Mouse (Mus musculus): Measurements from ENCODE around the gene Hcfc1.

Hcfc1 gene

DNA sequence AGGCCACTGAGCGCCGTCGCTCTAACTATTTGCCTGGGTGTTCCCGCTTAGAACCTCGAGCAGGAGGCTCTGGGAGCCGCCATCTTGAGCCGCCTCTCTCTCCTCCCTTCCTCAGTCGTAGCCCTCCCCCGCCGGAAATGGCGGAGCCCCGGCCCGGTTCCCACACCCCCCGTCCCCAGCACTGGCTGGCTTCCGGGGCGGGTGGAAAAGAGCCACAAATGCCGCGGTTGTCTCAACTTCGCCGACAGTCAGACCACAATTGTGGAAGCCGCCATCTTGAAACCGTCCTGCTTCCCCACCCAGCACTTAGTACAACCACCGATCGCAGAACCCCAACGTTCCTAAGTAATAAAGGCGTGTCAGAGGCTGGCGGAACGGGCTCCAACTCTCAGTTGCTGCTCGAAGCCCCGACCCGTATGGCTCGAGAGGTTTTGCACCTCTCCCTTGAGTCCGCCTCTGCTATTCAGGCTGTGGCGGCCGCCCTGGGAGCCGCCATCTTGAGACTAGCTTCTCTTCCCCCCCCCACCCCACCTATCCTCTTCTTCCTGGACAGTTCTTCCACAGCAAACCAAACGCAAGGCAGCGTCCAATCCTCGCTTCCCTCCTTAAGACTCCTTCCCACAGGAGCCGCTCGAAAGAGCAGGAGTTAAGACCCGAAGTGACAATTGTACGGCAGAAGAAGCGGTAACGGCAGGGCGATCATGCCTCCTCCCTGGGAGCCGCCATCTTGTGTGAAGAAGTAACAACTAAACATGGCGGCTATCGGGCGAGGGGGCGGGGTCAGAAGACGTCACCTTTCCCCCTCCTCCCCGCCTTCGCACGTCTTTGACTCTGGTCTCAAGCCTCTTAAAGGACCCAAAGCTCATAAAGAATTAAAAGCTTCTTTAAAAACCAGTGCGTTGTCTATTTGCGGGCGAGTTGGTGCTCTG is at the start of gene Hcfc1:
Gene Hcfc1 (minus strand): TSS at position 110 of the 929 bp plus-strand sequence.
- peak; percentile 52 for DNase-seq (ENCODE audit: extremely low spot score, low read depth, low spot score)

DNA sequence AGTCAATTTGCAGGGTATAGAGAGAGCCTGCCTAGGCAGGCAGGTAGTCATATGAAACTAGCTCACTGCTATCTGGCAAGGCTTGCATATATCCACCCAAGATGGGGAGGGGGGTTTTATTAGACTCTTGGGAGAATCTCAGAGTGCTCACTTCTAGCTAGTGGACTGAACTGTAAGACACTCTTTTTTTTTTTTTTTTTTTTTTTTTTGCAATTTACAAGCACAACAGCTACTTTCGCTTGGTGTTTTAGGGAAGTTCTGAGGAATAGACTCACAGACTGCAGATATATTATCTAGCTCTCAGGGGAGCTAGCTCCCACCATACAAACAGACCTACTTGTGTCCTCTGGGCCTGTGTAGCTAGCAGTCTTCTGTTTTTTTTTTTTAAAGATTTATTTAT is 48.4 kb upstream of the Hcfc1 start:
- no peak for DNase-seq (ENCODE audit: extremely low spot score, low read depth, low spot score)

DNA sequence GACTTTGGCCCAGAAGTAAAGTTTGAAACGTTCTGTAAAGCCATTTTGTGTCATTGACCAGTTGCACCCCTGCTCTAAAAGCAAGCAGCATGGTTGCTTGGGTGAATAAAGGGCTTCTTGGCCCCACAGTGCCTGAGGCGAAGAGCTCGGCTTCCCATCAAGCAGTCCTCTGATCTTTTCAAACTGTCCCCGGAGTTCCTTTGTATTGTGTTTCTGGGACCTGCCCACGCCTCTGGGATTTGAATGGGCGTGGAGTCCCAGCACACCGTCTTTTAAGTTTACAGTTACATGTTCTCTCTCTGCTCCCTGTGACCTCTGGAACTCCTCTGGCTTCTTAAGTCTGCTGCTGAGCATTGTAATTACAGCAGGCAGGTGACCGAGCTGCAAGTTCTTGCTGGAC is 41.9 kb upstream of the Hcfc1 start:
- DNase-seq (ENCODE audit: extremely low spot score, low read depth, low spot score), result no peak

- DNase-seq (ENCODE audit: extremely low spot score, low read depth, low spot score), result no peak
These were observed 40.2 kb upstream of the Hcfc1 start for GRCm38 (mm10) chrX:74006401-74006800.

DNA sequence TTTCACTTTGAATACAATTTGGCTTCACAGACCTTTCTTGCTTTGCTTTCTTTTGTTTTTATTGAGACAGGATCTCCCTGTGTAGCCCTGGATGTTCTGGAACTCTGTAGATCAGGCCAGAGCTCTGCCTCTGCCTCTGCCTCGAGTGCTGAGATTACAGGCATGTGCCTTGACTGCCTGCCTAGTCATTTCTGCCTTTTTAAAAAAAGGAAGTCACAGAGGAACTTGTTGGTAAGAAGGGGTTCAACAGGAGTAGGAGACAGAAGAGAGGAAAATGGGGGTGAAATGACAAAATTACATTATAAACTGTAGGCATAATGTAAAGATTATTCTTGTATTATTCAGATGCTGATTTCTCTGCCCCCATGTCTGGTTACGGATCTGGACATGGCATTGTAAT is 37.5 kb upstream of the Hcfc1 start:
- DNase-seq (ENCODE audit: extremely low spot score, low read depth, low spot score), result no peak

GRCm38 (mm10) chrX:74001024-74001423 is 34.9 kb upstream of the Hcfc1 start:
- no peak for DNase-seq (ENCODE audit: extremely low spot score, low read depth, low spot score)

DNA sequence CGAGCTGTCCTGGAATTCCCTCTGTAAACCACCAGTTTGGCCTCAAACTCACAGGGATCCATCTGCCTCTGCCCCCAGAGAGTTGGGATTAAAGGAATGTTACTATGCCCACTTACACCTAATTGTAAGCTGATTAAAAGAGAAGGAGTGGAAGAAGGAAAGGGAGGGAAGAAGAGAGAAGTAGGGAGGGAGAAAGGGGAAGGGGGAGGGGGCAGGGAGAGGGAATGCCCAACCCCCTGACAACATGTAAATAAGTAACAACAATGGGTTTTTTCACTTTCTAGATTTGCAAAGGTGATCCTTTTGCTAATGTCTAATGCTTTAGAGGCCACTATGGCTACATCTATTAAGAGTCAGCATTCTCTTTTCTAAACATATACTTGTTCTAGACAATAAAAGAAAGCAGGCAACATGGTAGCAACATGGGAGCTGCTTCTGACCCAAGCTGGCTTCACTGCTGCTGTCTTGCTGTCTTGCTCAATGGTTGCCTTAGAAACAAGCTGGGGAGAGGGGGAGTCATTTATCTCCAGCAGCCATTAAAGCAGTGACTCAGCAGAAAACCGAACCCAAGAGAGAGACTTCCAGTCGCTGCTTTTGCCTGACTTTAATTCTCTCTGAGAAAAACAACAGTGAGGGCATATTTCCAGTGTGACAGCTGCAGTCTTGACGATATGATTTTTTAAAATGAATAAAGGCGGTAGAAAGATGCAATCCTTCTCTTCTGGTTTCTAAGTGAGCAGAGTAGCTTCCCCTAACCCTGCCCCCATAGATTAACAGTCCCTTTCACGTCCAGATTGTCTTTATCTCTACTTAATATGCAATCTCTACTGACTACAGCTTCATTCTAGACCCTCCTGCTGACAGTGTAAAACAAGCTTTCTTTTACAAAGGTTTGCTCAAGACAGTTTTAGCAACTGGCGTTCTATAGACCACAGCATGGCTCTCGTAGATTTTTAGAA is 33.0 kb upstream of the Hcfc1 start:
- DNase-seq (ENCODE audit: extremely low spot score, low read depth, low spot score), result no peak

GRCm38 (mm10) chrX:73977783-73978182 is 11.6 kb upstream of the Hcfc1 start:
- no peak for DNase-seq (ENCODE audit: extremely low spot score, low read depth, low spot score)

DNA sequence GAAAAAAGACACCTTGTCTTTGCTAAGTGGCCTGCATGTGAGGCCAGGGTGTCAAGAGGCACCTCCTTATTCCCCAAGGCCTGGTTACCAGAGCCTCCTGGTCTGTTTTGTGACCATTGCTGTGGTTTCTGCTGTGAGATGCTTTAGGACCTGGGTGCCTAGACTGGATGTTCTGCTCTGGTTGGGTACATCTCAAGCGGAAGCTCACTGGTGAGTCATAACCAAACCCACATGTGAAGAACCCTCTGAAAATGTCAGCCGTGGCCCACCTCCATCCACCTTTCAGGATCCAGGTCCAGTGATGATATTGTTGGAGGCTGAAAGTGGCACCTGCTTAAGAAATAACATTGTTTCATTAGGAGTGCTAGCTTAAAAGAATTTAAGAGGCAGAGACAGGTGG is 10.1 kb upstream of the Hcfc1 start:
- DNase-seq (ENCODE audit: extremely low spot score, low read depth, low spot score), result no peak

- DNase-seq (ENCODE audit: extremely low spot score, low read depth, low spot score), result no peak
These were observed 6.6 kb upstream of the Hcfc1 start for GRCm38 (mm10) chrX:73972774-73973173.

DNA sequence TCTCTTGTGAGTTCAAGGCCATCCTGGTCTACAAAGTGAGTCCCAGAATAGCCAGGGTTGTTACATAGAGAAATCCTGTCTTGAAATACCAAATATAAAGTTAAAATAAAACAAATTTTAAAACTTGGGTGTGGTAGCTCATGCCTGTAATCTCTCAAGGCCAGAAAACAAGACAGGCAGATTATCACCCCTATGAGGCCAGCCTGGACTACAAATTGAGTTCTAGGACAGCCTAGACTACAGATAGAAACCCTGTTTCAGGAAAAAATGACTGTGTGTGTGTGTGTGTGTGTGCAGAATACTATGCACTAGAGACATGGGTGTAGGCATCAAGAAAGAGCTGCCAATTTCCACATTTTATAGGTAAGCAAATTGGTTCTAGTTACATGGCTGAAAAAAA is 4.6 kb upstream of the Hcfc1 start:
- DNase-seq (ENCODE audit: extremely low spot score, low read depth, low spot score), result no peak

DNA sequence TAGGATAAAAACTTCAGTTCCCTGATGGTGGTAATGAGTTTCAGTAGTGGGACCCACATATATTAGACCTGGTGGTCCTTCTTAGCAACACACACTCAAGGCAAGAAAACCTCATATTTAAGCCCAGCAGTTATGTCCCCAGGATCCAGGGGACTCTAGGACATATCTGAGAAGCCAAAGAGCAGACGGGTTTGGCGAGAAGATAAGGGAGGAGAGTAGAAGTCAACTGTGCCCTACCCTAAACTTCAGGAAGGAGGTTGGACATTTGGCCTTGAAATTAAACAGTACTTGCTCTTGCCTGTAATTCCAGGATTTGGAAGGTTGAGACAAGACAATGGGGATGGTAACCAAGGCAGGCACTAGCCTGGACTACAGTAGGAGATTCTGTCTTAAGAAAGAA is 3.6 kb upstream of the Hcfc1 start:
- no peak for DNase-seq (ENCODE audit: extremely low spot score, low read depth, low spot score)

GRCm38 (mm10) chrX:73969167-73969566 is 3.0 kb upstream of the Hcfc1 start:
- no peak for DNase-seq (ENCODE audit: extremely low spot score, low read depth, low spot score)

- peak; percentile 70 for DNase-seq (ENCODE audit: extremely low spot score, low read depth, low spot score)
These were observed 1.3 kb upstream of the Hcfc1 start for GRCm38 (mm10) chrX:73967177-73968075.

- DNase-seq (ENCODE audit: extremely low spot score, low read depth, low spot score), result no peak
These were observed 850 bp downstream of the Hcfc1 start for GRCm38 (mm10) chrX:73965307-73965706.

GRCm38 (mm10) chrX:73964363-73964762 is 1.8 kb downstream of the Hcfc1 start:
- DNase-seq (ENCODE audit: extremely low spot score, low read depth, low spot score), result no peak

DNA sequence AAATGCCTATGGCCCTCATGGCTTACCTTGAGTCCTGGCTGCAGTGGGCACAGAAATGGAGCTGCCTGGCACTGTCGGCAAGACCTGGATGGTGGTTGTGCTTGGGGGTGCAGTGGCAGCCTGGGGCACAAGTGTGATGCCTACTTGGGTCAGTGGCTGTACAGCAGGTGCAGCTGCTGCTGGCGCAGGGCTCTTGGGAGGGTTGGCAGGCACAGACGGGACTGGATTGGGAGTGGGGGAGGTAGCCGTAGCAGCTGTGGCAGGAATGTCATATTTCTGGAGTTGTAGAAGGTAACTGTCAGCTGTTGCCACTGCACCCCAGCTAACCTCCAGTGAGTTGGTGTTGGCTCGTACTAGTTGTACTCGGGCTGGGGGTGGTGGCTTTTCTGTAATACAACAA is 11.2 kb downstream of the Hcfc1 start:
- DNase-seq (ENCODE audit: extremely low spot score, low read depth, low spot score), result no peak

DNA sequence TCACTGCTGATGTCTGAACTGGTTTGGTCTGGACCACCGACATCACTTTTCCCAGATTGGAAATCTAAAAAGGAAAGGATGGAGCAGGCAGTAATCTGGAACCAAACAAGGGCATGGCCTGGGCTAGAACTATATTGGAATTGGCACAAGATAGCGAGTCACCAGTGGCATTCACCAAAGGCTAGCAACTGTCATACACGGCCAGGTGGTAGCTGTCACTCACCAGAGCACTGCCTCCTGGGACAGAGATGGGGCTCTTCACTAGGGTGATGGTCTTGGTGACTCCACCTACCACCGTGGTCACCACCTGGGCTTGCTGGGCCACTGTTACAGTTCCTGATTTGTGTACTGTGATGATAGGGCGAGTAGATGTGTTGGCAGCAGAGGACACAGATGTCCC is 13.6 kb downstream of the Hcfc1 start:
- no peak for DNase-seq (ENCODE audit: extremely low spot score, low read depth, low spot score)

- no peak for DNase-seq (ENCODE audit: extremely low spot score, low read depth, low spot score)
These were observed 16.8 kb downstream of the Hcfc1 start for GRCm38 (mm10) chrX:73949341-73949740.

DNA sequence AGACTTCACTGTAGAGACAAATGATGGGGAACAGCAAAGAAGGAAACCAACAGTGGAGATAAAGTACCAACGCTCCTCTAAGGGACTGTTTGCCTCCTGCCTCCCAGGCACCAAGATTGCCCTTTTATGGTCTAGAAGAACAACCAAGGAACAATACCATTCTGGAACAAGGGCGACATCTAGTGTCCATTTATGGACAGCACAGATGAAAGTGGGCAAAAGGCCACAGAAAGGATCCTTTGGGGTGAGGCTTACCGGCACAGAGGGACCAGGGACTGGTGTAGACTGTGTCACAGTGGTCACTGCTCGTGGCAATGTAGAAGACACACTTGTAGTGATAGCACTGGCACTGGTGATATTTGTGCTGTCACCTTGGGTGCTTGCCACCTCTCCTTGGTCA is 17.5 kb downstream of the Hcfc1 start:
- peak; percentile 39 for DNase-seq (ENCODE audit: extremely low spot score, low read depth, low spot score)

DNA sequence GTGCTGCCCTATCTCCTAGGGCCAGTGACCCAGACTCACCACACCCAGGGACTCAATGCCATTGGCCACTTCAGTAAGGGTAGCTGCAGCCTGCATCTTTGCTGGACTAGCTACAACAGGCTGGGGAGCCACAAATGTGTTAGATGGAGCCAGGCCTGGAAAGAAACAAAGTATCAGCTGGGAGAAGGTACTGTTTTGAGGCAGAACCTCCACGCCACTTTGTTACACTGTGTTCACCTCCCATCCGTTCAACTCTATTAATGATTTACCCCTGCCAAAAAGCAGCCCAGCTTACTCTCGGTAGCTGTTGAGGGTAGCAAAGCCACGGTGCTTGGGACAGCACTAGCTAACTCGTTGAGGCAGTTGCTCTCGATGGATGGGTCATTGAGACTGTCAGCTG is 19.3 kb downstream of the Hcfc1 start:
- DNase-seq (ENCODE audit: extremely low spot score, low read depth, low spot score), result no peak
